Mouse (Mus musculus): ENCODE data around the gene Ehd1. TPM values are rescaled to one million over a fixed set of nuclear protein-coding genes. Genes with fewer than 3 reads are reported as not detected.
A peak's percentile ranks its signal among the peaks of the same experiment; 100 is the strongest.

Gene Ehd1
- total RNA-seq, 1 experiment = 162 TPM

DNA sequence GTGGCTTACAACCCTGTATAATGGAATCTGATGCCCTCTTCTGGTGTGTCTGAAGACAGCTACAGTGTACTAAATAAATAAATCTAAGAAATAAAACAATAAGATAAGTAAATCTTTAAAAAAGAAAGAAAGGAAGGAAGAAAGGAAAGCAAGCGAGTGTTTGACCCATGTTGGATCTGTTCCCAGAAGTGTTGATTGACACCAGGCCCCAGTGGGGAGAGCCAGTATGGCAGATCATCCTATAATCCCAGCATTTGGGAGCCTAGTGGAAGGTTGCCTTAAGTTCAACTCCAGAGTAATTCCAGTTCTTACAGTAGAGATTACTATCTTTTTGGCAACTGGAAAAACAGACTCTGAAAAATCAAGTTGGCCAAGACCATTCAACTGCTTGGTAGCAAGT is 30.7 kb upstream of the Ehd1 start:
- TF ChIP-seq ZC3H11A (IDR thresholded peaks at IDR 0.05; ENCODE audit: borderline replicate concordance, low read depth, low read length) (no peak), CHD2 (IDR thresholded peaks at IDR 0.05; ENCODE audit: low read depth, low read length) (no peak), MAFK (IDR thresholded peaks at IDR 0.05; ENCODE audit: insufficient read depth, low read depth, low read length) (no peak), HCFC1 (IDR thresholded peaks at IDR 0.05; ENCODE audit: borderline replicate concordance, insufficient read depth, low read length) (no peak), ZNF384 (IDR thresholded peaks at IDR 0.05; ENCODE audit: low read depth, low read length) (no peak)
- Histone ChIP-seq H3K4me3 (ENCODE audit: insufficient read depth in 1 of 2, low read depth in 1 of 2, low read length in 2 of 2, poor library complexity in 1 of 2, severe bottlenecking in 1 of 2) (no peak overlapping the region), H3K36me3 (ENCODE audit: control insufficient read depth, insufficient read depth, low read length, poor library complexity, severe bottlenecking) (peaks cover 50% of the 10 kb centered on the region)

DNA sequence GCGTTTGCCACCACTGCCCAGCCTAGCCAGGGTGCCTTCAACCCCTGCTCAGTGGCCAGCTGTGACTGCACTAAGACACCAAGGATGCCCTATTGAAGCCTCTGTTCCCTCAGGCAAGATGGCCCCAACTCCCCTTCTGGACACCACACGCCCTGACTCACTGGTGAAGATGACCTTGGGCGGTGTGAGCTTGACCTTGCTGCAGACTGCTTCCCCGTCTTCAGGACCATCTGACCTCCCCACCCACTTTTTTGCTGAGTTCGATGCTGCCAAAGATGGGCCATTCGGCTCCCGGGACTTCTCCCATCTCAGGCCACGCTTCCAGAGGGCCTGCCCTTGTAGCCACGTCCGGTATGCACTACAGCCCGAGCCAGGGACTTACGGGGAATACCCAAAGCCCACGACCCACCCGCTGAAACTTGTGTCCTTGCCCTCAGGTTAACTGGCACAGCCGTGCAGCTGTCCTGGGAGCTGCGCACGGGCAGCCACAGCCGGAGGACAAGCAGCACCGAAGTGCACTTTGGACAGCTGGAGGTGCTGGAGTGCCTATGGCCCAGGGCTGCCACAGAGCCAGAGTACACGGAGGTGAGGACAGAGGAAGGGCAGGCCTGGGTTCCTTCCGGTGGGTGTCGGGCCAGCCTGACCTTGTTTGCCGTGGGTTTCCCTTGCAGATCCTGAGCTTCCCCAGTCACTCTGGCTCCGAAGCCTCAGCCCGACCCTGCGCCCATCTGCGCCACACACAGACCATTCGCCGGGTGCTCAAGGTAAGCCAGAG is 28.8 kb upstream of the Ehd1 start:
- H3K36me3 ChIP-seq (ENCODE audit: control insufficient read depth, insufficient read depth, low read length, poor library complexity, severe bottlenecking) = peaks cover 65% of the 10 kb centered on the region
- peaks cover 0 to 6% of the 10 kb centered on the region in 2 experiments; a peak in 3 of 4 replicates for H3K4me1 ChIP-seq (ENCODE audit: control insufficient read depth in 2 of 2, insufficient read depth in 2 of 2, low read length in 2 of 2, poor library complexity in 1 of 2)
- H3K27ac ChIP-seq (ENCODE audit: insufficient read depth, low read depth, low read length, poor library complexity, severe bottlenecking) = no peak overlapping the region
- H3K4me3 ChIP-seq (ENCODE audit: insufficient read depth in 1 of 2, low read depth in 1 of 2, low read length in 2 of 2, poor library complexity in 1 of 2, severe bottlenecking in 1 of 2) = peak overlapping the region in 1 of 2 experiments; percentile 19; a peak in 1 of 4 replicates
- no peak for DNase-seq (ENCODE audit: low read depth, low spot score)
- H3K9ac ChIP-seq (ENCODE audit: insufficient read depth, low read depth, low read length, poor library complexity, severe bottlenecking) = no peak overlapping the region
- TF ChIP-seq CHD2 (IDR thresholded peaks at IDR 0.05; ENCODE audit: low read depth, low read length) = no peak
- TF ChIP-seq HCFC1 (IDR thresholded peaks at IDR 0.05; ENCODE audit: borderline replicate concordance, insufficient read depth, low read length) = no peak
- no peak for TF ChIP-seq ZNF384 (IDR thresholded peaks at IDR 0.05; ENCODE audit: low read depth, low read length)
- no peak for TF ChIP-seq ZC3H11A (IDR thresholded peaks at IDR 0.05; ENCODE audit: borderline replicate concordance, low read depth, low read length)
- no peak for TF ChIP-seq MAFK (IDR thresholded peaks at IDR 0.05; ENCODE audit: insufficient read depth, low read depth, low read length)
- H3K9me3 ChIP-seq (ENCODE audit: control insufficient read depth, insufficient read depth, low read depth, low read length) = no peaks in the 10 kb centered on the region
- in situ Hi-C loops (cut with MboI; ENCODE audit: low sequenced_read_pairs in 2 of 2, unreplicated experiment in 2 of 2) = no loop called here

More for the DNA sequence above, 30.7 kb upstream of the Ehd1 start:
- no peaks in the 10 kb centered on the region for H3K9me3 ChIP-seq (ENCODE audit: control insufficient read depth, insufficient read depth, low read depth, low read length)
- no peak for DNase-seq (ENCODE audit: low read depth, low spot score)
- H3K9ac ChIP-seq (ENCODE audit: insufficient read depth, low read depth, low read length, poor library complexity, severe bottlenecking) = no peak overlapping the region
- peaks cover 0 to 8% of the 10 kb centered on the region in 2 experiments; a peak in 3 of 4 replicates for H3K4me1 ChIP-seq (ENCODE audit: control insufficient read depth in 2 of 2, insufficient read depth in 2 of 2, low read length in 2 of 2, poor library complexity in 1 of 2)
- H3K27ac ChIP-seq (ENCODE audit: insufficient read depth, low read depth, low read length, poor library complexity, severe bottlenecking) = no peak overlapping the region
- in situ Hi-C loops (cut with MboI; ENCODE audit: low sequenced_read_pairs in 2 of 2, unreplicated experiment in 2 of 2) = no loop called here

DNA sequence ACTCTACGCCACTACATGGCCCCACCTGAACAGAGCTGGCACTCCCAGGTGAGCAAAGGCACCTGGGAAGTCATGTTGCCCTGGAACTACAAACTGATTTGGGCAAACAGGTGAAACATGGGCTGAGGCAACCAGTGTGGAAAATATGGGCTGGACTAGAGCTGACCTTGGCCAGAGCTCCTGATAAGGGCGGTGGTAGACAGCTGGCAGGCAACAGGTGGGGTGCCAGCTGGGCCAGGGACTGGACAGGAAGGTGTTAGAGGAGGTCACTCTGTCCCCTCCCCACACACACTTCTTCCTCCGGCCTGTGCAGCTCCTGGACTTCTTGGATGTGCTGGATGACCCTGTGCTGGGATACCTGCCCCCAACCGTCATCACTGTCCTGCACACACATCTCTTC is 23.5 kb upstream of the Ehd1 start:
- H3K9ac ChIP-seq (ENCODE audit: insufficient read depth, low read depth, low read length, poor library complexity, severe bottlenecking) = no peak overlapping the region
- no peak for TF ChIP-seq CHD2 (IDR thresholded peaks at IDR 0.05; ENCODE audit: low read depth, low read length)
- no peak for TF ChIP-seq MAFK (IDR thresholded peaks at IDR 0.05; ENCODE audit: insufficient read depth, low read depth, low read length)
- TF ChIP-seq HCFC1 (IDR thresholded peaks at IDR 0.05; ENCODE audit: borderline replicate concordance, insufficient read depth, low read length) = no peak
- no peak for TF ChIP-seq ZC3H11A (IDR thresholded peaks at IDR 0.05; ENCODE audit: borderline replicate concordance, low read depth, low read length)
- TF ChIP-seq ZNF384 (IDR thresholded peaks at IDR 0.05; ENCODE audit: low read depth, low read length) = no peak
- in situ Hi-C loops (cut with MboI; ENCODE audit: low sequenced_read_pairs in 2 of 2, unreplicated experiment in 2 of 2) = no loop called here

DNA sequence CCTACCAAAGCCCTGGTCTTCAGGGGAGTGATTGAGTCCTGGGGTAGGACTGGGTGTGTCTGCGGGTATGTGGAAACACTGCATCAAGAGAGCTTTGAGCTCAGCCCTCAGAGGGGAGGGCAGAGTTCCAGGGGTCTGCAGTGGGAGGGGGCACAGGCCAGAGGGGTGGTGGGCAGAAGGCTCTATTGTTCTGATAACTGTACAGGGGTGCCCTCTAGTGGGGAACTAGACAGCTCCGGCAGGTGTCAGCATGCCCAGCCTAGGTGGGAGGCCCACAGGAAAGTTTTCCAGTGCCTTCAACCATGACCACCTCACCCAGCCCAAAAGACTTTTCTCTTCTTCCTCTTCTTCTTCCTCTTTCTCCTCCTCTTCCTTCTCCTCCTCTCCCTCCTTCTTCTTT is 16.1 kb upstream of the Ehd1 start:
- H3K27ac ChIP-seq (ENCODE audit: insufficient read depth, low read depth, low read length, poor library complexity, severe bottlenecking) = no peak overlapping the region
- no peak for DNase-seq (ENCODE audit: low read depth, low spot score)
- H3K4me3 ChIP-seq (ENCODE audit: insufficient read depth in 1 of 2, low read depth in 1 of 2, low read length in 2 of 2, poor library complexity in 1 of 2, severe bottlenecking in 1 of 2) = no peak overlapping the region
- no peaks in the 10 kb centered on the region for H3K9me3 ChIP-seq (ENCODE audit: control insufficient read depth, insufficient read depth, low read depth, low read length)
- peaks cover 54% of the 10 kb centered on the region for H3K36me3 ChIP-seq (ENCODE audit: control insufficient read depth, insufficient read depth, low read length, poor library complexity, severe bottlenecking)
- H3K9ac ChIP-seq (ENCODE audit: insufficient read depth, low read depth, low read length, poor library complexity, severe bottlenecking) = no peak overlapping the region
- in situ Hi-C loops (cut with MboI; ENCODE audit: low sequenced_read_pairs in 2 of 2, unreplicated experiment in 2 of 2) = no loop called here
- TF ChIP-seq ZNF384 (IDR thresholded peaks at IDR 0.05; ENCODE audit: low read depth, low read length) (no peak), MAFK (IDR thresholded peaks at IDR 0.05; ENCODE audit: insufficient read depth, low read depth, low read length) (no peak), HCFC1 (IDR thresholded peaks at IDR 0.05; ENCODE audit: borderline replicate concordance, insufficient read depth, low read length) (no peak), CHD2 (IDR thresholded peaks at IDR 0.05; ENCODE audit: low read depth, low read length) (no peak), ZC3H11A (IDR thresholded peaks at IDR 0.05; ENCODE audit: borderline replicate concordance, low read depth, low read length) (no peak)
- H3K4me1 ChIP-seq (ENCODE audit: control insufficient read depth in 2 of 2, insufficient read depth in 2 of 2, low read length in 2 of 2, poor library complexity in 1 of 2) = peaks cover 0 to 15% of the 10 kb centered on the region in 2 experiments; a peak in 2 of 4 replicates

More for the DNA sequence above, 23.5 kb upstream of the Ehd1 start:
- DNase-seq (ENCODE audit: low read depth, low spot score) = no peak
- Histone ChIP-seq H3K27ac (ENCODE audit: insufficient read depth, low read depth, low read length, poor library complexity, severe bottlenecking) (no peak overlapping the region), H3K36me3 (ENCODE audit: control insufficient read depth, insufficient read depth, low read length, poor library complexity, severe bottlenecking) (peaks cover 86% of the 10 kb centered on the region), H3K4me1 (ENCODE audit: control insufficient read depth in 2 of 2, insufficient read depth in 2 of 2, low read length in 2 of 2, poor library complexity in 1 of 2) (no peaks in the 10 kb centered on the region), H3K4me3 (ENCODE audit: insufficient read depth in 1 of 2, low read depth in 1 of 2, low read length in 2 of 2, poor library complexity in 1 of 2, severe bottlenecking in 1 of 2) (no peak overlapping the region), H3K9me3 (ENCODE audit: control insufficient read depth, insufficient read depth, low read depth, low read length) (no peaks in the 10 kb centered on the region)
